Mouse (Mus musculus): ENCODE measurements around the gene Hsd11b1. TPM values are rescaled to one million over a fixed set of nuclear protein-coding genes. Genes with fewer than 3 reads are reported as not detected.
"Not testable (repeated sequence)": the region's sequence is repeated elsewhere in the genome, so short reads cannot be mapped to it uniquely, and the experiment has no call there.

The Hsd11b1 gene
- polyA plus RNA-seq, 2 experiments: 1.2 to 1.6 TPM

- no peak for TF ChIP-seq POLR2A (IDR thresholded peaks at IDR 0.05; ENCODE audit: borderline replicate concordance, extremely low read depth, insufficient read depth, insufficient read length)
- no peak overlapping the region for H3K9ac ChIP-seq (ENCODE audit: low read depth, low read length, severe bottlenecking)
- H3K36me3 ChIP-seq (ENCODE audit: control insufficient read depth, insufficient read depth, low read length): no peaks in the 10 kb centered on the region
- ATAC-seq (ENCODE audit: low FRiP score, low read depth) (no peak), DNase-seq (ENCODE audit: low spot score) (no peak)
- no peak overlapping the region for H3K4me2 ChIP-seq (replicated peaks; ENCODE audit: low read depth, low read length, severe bottlenecking)
- WGBS: 90% methylated on average over 3 of the region's 3 CpGs
- H3K4me1 ChIP-seq (ENCODE audit: control insufficient read depth, insufficient read depth, low read length): no peaks in the 10 kb centered on the region
- H3K27me3 ChIP-seq (ENCODE audit: control insufficient read depth, insufficient read depth, low read length): no peaks in the 10 kb centered on the region
- H3K9me3 ChIP-seq (ENCODE audit: control insufficient read depth, low read length): no peaks in the 10 kb centered on the region
- no peak overlapping the region for H3K4me3 ChIP-seq (replicated peaks; ENCODE audit: low read length)
- no peak overlapping the region for H3K27ac ChIP-seq (replicated peaks; ENCODE audit: low read depth, low read length)
Measured at GRCm38 (mm10) chr1:193289076-193289475, 25.2 kb upstream of the Hsd11b1 start.

GRCm38 (mm10) chr1:193287578-193287977 lies 23.7 kb upstream of the Hsd11b1 start:
- TF ChIP-seq POLR2A (IDR thresholded peaks at IDR 0.05; ENCODE audit: borderline replicate concordance, extremely low read depth, insufficient read depth, insufficient read length): no peak
- DNase-seq (ENCODE audit: low spot score) (no peak), ATAC-seq (ENCODE audit: low FRiP score, low read depth) (no peak)
- 78% methylated on average over 2 of the region's 2 CpGs for WGBS
- H3K4me2 ChIP-seq (replicated peaks; ENCODE audit: low read depth, low read length, severe bottlenecking): no peak overlapping the region
- H3K27me3 ChIP-seq (ENCODE audit: control insufficient read depth, insufficient read depth, low read length): no peaks in the 10 kb centered on the region
- no peaks in the 10 kb centered on the region for H3K4me1 ChIP-seq (ENCODE audit: control insufficient read depth, insufficient read depth, low read length)
- no peak overlapping the region for H3K9ac ChIP-seq (ENCODE audit: low read depth, low read length, severe bottlenecking)
- H3K9me3 ChIP-seq (ENCODE audit: control insufficient read depth, low read length): no peaks in the 10 kb centered on the region
- H3K4me3 ChIP-seq (replicated peaks; ENCODE audit: low read length): no peak overlapping the region
- no peaks in the 10 kb centered on the region for H3K36me3 ChIP-seq (ENCODE audit: control insufficient read depth, insufficient read depth, low read length)
- no peak overlapping the region for H3K27ac ChIP-seq (replicated peaks; ENCODE audit: low read depth, low read length)

GRCm38 (mm10) chr1:193285766-193286325 lies 22.0 kb upstream of the Hsd11b1 start:
- not testable (repeated sequence) for H3K9me3 ChIP-seq (ENCODE audit: control insufficient read depth, low read length); H3K27ac ChIP-seq (replicated peaks; ENCODE audit: low read depth, low read length); H3K36me3 ChIP-seq (ENCODE audit: control insufficient read depth, insufficient read depth, low read length); H3K27me3 ChIP-seq (ENCODE audit: control insufficient read depth, insufficient read depth, low read length); DNase-seq (ENCODE audit: low spot score); ATAC-seq (ENCODE audit: low FRiP score, low read depth); H3K4me3 ChIP-seq (replicated peaks; ENCODE audit: low read length); H3K9ac ChIP-seq (ENCODE audit: low read depth, low read length, severe bottlenecking); H3K4me1 ChIP-seq (ENCODE audit: control insufficient read depth, insufficient read depth, low read length); H3K4me2 ChIP-seq (replicated peaks; ENCODE audit: low read depth, low read length, severe bottlenecking)
- WGBS: 85% methylated on average over 3 of the region's 3 CpGs

- Histone ChIP-seq H3K4me1 (ENCODE audit: control insufficient read depth, insufficient read depth, low read length) (no peaks in the 10 kb centered on the region), H3K27ac (replicated peaks; ENCODE audit: low read depth, low read length) (no peak overlapping the region), H3K27me3 (ENCODE audit: control insufficient read depth, insufficient read depth, low read length) (no peaks in the 10 kb centered on the region), H3K4me3 (replicated peaks; ENCODE audit: low read length) (no peak overlapping the region), H3K9ac (ENCODE audit: low read depth, low read length, severe bottlenecking) (no peak overlapping the region), H3K36me3 (ENCODE audit: control insufficient read depth, insufficient read depth, low read length) (no peaks in the 10 kb centered on the region), H3K9me3 (ENCODE audit: control insufficient read depth, low read length) (no peaks in the 10 kb centered on the region), H3K4me2 (replicated peaks; ENCODE audit: low read depth, low read length, severe bottlenecking) (no peak overlapping the region)
- TF ChIP-seq POLR2A (IDR thresholded peaks at IDR 0.05; ENCODE audit: borderline replicate concordance, extremely low read depth, insufficient read depth, insufficient read length): no peak
- DNase-seq (ENCODE audit: low spot score) (no peak), ATAC-seq (ENCODE audit: low FRiP score, low read depth) (no peak)
- WGBS: 73% methylated on average over 7 of the region's 7 CpGs
Measured at GRCm38 (mm10) chr1:193284228-193284779, 20.4 kb upstream of the Hsd11b1 start.

- H3K4me1 ChIP-seq (ENCODE audit: control insufficient read depth, insufficient read depth, low read length): 0 out of 2 replicates have a peak, but pooled peaks cover 3% of the 10 kb centered on the region
- no peak overlapping the region for H3K4me3 ChIP-seq (replicated peaks; ENCODE audit: low read length)
- no peak for TF ChIP-seq POLR2A (IDR thresholded peaks at IDR 0.05; ENCODE audit: borderline replicate concordance, extremely low read depth, insufficient read depth, insufficient read length)
- H3K9ac ChIP-seq (ENCODE audit: low read depth, low read length, severe bottlenecking): no peak overlapping the region
- no peaks in the 10 kb centered on the region for H3K9me3 ChIP-seq (ENCODE audit: control insufficient read depth, low read length)
- no peak overlapping the region for H3K27ac ChIP-seq (replicated peaks; ENCODE audit: low read depth, low read length)
- ATAC-seq (ENCODE audit: low FRiP score, low read depth) (no peak), DNase-seq (ENCODE audit: low spot score) (no peak)
- no peak overlapping the region for H3K4me2 ChIP-seq (replicated peaks; ENCODE audit: low read depth, low read length, severe bottlenecking)
- no peaks in the 10 kb centered on the region for H3K36me3 ChIP-seq (ENCODE audit: control insufficient read depth, insufficient read depth, low read length)
- 88% methylated on average over 2 of the region's 2 CpGs for WGBS
- no peaks in the 10 kb centered on the region for H3K27me3 ChIP-seq (ENCODE audit: control insufficient read depth, insufficient read depth, low read length)
Measured at GRCm38 (mm10) chr1:193281344-193281743, 17.5 kb upstream of the Hsd11b1 start.
